Mouse (Mus musculus): Measurements from ENCODE around the gene Rtn4ip1.
"Not testable (repeated sequence)": the region's sequence is repeated elsewhere in the genome, so short reads cannot be mapped to it uniquely, and the experiment has no call there.

Rtn4ip1 gene

GRCm38 (mm10) chr10:43901578-43902194, at the start of gene Rtn4ip1, which contains the start of gene Qrsl1:
Rtn4ip1 (plus strand) TSS chr10:43901807.
Qrsl1 (minus strand) TSS chr10:43901745.
- peak; percentile 93 for DNase-seq (ENCODE audit: low spot score in 2 of 2)

- DNase-seq (ENCODE audit: low spot score in 2 of 2), result no peak
Measured at GRCm38 (mm10) chr10:43851898-43852297, 49.7 kb upstream of the Rtn4ip1 start.

- DNase-seq (ENCODE audit: low spot score in 2 of 2), result no peak
Measured at GRCm38 (mm10) chr10:43855916-43856315, 45.7 kb upstream of the Rtn4ip1 start.

GRCm38 (mm10) chr10:43856351-43856750, 45.3 kb upstream of the Rtn4ip1 start:
- DNase-seq (ENCODE audit: low spot score in 2 of 2), result no peak

GRCm38 (mm10) chr10:43870752-43871151, 30.9 kb upstream of the Rtn4ip1 start:
- peak in 1 of 2 experiments; percentile 11 for DNase-seq (ENCODE audit: low spot score in 2 of 2)

- DNase-seq (ENCODE audit: low spot score in 2 of 2), result no peak
Measured at GRCm38 (mm10) chr10:43871458-43871857, 30.1 kb upstream of the Rtn4ip1 start.

- DNase-seq (ENCODE audit: low spot score in 2 of 2), result no peak
Measured at GRCm38 (mm10) chr10:43887676-43888075, 13.9 kb upstream of the Rtn4ip1 start.

GRCm38 (mm10) chr10:43888976-43889375, 12.6 kb upstream of the Rtn4ip1 start:
- no peak for DNase-seq (ENCODE audit: low spot score in 2 of 2)

GRCm38 (mm10) chr10:43892971-43893370, 8.6 kb upstream of the Rtn4ip1 start:
- no peak for DNase-seq (ENCODE audit: low spot score in 2 of 2)

GRCm38 (mm10) chr10:43896065-43896464, 5.5 kb upstream of the Rtn4ip1 start:
- DNase-seq (ENCODE audit: low spot score in 2 of 2), result no peak

GRCm38 (mm10) chr10:43898276-43898675, 3.3 kb upstream of the Rtn4ip1 start:
- no peak for DNase-seq (ENCODE audit: low spot score in 2 of 2)

- DNase-seq (ENCODE audit: low spot score in 2 of 2), result no peak
Measured at GRCm38 (mm10) chr10:43900883-43901570, 580 bp upstream of the Rtn4ip1 start.

GRCm38 (mm10) chr10:43904569-43904968, 3.0 kb downstream of the Rtn4ip1 start:
- DNase-seq (ENCODE audit: low spot score in 2 of 2), result no peak

- no peak for DNase-seq (ENCODE audit: low spot score in 2 of 2)
Measured at GRCm38 (mm10) chr10:43910032-43910872, 8.6 kb downstream of the Rtn4ip1 start.

GRCm38 (mm10) chr10:43910873-43911142, 9.2 kb downstream of the Rtn4ip1 start:
- no peak for DNase-seq (ENCODE audit: low spot score in 2 of 2)

GRCm38 (mm10) chr10:43912236-43912635, 10.6 kb downstream of the Rtn4ip1 start:
- no peak for DNase-seq (ENCODE audit: low spot score in 2 of 2)

GRCm38 (mm10) chr10:43916181-43916580, 14.6 kb downstream of the Rtn4ip1 start:
- DNase-seq (ENCODE audit: low spot score in 2 of 2), result no peak

- DNase-seq (ENCODE audit: low spot score in 2 of 2), result no peak
Measured at GRCm38 (mm10) chr10:43916737-43917136, 15.1 kb downstream of the Rtn4ip1 start.

GRCm38 (mm10) chr10:43918696-43919608, 17.3 kb downstream of the Rtn4ip1 start:
- peak; percentile 76 to 78 for DNase-seq (ENCODE audit: low spot score in 2 of 2)

GRCm38 (mm10) chr10:43923096-43923495, 21.5 kb downstream of the Rtn4ip1 start:
- no peak for DNase-seq (ENCODE audit: low spot score in 2 of 2)

- DNase-seq (ENCODE audit: low spot score in 2 of 2), result not testable (repeated sequence)
Measured at GRCm38 (mm10) chr10:43925776-43926175, 24.2 kb downstream of the Rtn4ip1 start.

GRCm38 (mm10) chr10:43927736-43928135, 26.1 kb downstream of the Rtn4ip1 start:
- DNase-seq (ENCODE audit: low spot score in 2 of 2), result no peak
